10 mouse cellular contexts compared by ENCODE assay signal in the genomic region with DNA sequence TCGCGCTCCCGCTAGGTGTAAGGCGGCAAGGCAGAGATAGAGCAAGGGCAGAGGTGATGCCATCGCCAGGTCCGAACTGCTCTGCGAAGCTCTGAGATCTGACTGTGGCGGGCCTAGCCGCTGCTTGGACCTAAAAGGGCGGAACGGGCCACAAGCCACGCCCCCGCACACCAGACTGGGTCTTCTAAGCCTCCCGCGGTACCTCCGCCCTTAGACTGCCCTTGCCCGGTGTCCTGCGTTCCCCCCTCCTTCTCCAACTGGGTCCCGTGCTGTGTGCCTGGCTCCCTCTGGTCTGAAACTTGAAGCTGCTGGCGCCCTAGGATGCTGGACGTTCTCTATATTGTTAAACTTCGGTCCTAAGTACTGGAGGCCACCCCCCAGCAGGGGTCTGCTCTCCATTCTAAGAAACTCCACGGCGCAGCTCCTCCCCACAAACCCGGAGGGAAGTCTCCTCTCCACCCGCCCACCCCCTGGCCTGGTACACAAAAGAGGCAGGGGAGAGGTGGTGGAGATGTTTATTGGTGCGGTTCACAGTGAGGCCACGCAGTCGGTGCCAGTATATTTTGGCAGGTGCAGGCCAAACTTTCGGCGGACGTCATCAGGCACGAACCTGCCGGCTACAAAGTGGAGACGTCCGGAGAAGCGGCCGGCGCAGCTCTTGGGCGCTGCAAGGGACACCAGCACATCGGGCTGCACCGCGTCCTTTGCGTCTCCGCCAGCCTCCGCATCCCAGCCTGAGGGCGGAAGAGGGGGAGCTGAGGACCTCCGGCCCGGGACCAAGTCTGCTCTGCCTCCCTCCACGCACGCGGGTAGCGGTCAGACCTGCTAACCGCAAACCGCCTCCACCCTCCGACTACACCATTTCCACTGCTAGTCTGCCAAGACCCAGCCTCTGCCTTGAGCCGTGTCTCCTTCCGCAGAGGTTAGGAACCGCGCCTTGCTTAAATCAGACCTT. TPM values are rescaled to one million over a fixed set of nuclear protein-coding genes. Genes with fewer than 3 reads are reported as not detected.
DNase-seq lines count a peak whose midpoint lies in the region; ATAC-seq and TF ChIP-seq lines count a peak whose summit lies in the region.
"Had no signal": no experiment of that assay in that cellular context is flagged by ENCODE, and none has a peak within 500 bp of the region (broad histone marks: within the 10 kb centered on the region; RNA-seq: fewer than 3 reads in every experiment).

A gene (minus strand): TSS at position 399 of the 955 bp plus-strand sequence.

- H3K4me3 ChIP-seq in embryonic fibroblast, embryonic 13.5 days (ENCODE audit: insufficient read depth, low read length), result peak within 1 kb of the TSS; percentile 4; the same call in 1 of the 2 replicates
- H3K4me3 ChIP-seq in hindbrain, embryonic 12.5 days, result peak within 1 kb of the TSS; percentile 26
- peak within 1 kb of the TSS; percentile 38 for H3K4me3 ChIP-seq in limb, embryonic 15.5 days
- no peak within 1 kb of the TSS for H3K4me3 ChIP-seq in myocyte

- WGBS in hindbrain, embryonic 12.5 days, result under 1% methylated on average over 55 of the region's 60 CpGs
- WGBS in limb, embryonic 15.5 days, result under 1% methylated on average over 60 of the region's 60 CpGs

- 0 out of 2 replicates have a peak within 1 kb of the TSS, but pooled peaks have one; percentile 41 for H3K9ac ChIP-seq in hindbrain, embryonic 12.5 days
- no peak within 1 kb of the TSS for H3K9ac ChIP-seq in limb, embryonic 15.5 days

- H3K9me3 ChIP-seq in hindbrain, embryonic 12.5 days (replicated peaks), result no peaks in the 10 kb centered on the region
- no peaks in the 10 kb centered on the region for H3K9me3 ChIP-seq in limb, embryonic 15.5 days

- no peak for ATAC-seq in hindbrain, embryonic 12.5 days (ENCODE audit: low FRiP score)
- peak; percentile 11; the same call in 1 of the 2 replicates for ATAC-seq in limb, embryonic 15.5 days (ENCODE audit: insufficient number of reproducible peaks, low FRiP score, low TSS enrichment, low read depth)
- ATAC-seq: Patski had no signal

- no peaks in the 10 kb centered on the region for H3K79me2 ChIP-seq in myocyte (ENCODE audit: control insufficient read depth, insufficient read depth)

- TF ChIP-seq CTCF in embryonic fibroblast, embryonic 13.5 days (IDR thresholded peaks at IDR 0.05; ENCODE audit: borderline replicate concordance, insufficient read depth, low read length), result no peak

- H3ac ChIP-seq in myocyte (ENCODE audit: control insufficient read depth, insufficient read length), result no peak within 1 kb of the TSS

- H3K4me1 ChIP-seq in embryonic fibroblast, embryonic 13.5 days (ENCODE audit: control insufficient read depth, insufficient read depth, low read length), result no peaks in the 10 kb centered on the region
- peaks cover 40% of the 10 kb centered on the region for H3K4me1 ChIP-seq in hindbrain, embryonic 12.5 days
- peaks cover 53% of the 10 kb centered on the region for H3K4me1 ChIP-seq in limb, embryonic 15.5 days

- peak; percentile 95 for DNase-seq in heart, adult 11 months
- no peak for DNase-seq in heart, postnatal 25 days (ENCODE audit: low spot score)
- no peak for DNase-seq in right cerebral cortex, adult 2 months (ENCODE audit: low spot score in 2 of 2)
- no peak for DNase-seq in thymus, postnatal 36 days

- TF ChIP-seq POLR2A in embryonic fibroblast, embryonic 13.5 days (IDR thresholded peaks at IDR 0.05; ENCODE audit: low read depth, low read length), result no peak
- TF ChIP-seq POLR2A in myocyte (IDR thresholded peaks at IDR 0.05; ENCODE audit: insufficient read length, low read depth), result no peak

- intact Hi-C loops in heart, postnatal 25 days (cut with DNase I), result no loop called here

- H3K27ac ChIP-seq in embryonic fibroblast, embryonic 13.5 days (ENCODE audit: insufficient read depth, low read length), result no peak within 1 kb of the TSS
- H3K27ac ChIP-seq in hindbrain, embryonic 12.5 days, result no peak within 1 kb of the TSS
- H3K27ac ChIP-seq in limb, embryonic 15.5 days, result no peak within 1 kb of the TSS
- H3K27ac ChIP-seq: macrophage had no signal

- H3K4me2 ChIP-seq in hindbrain, embryonic 12.5 days (replicated peaks), result peak within 1 kb of the TSS; percentile 42
- peak within 1 kb of the TSS; percentile 59 for H3K4me2 ChIP-seq in limb, embryonic 15.5 days
- peak within 1 kb of the TSS; percentile 30 for H3K4me2 ChIP-seq in myocyte (ENCODE audit: low read depth)

- H3K36me3 ChIP-seq in hindbrain, embryonic 12.5 days, result no peaks in the 10 kb centered on the region
- H3K36me3 ChIP-seq in limb, embryonic 15.5 days, result 0 out of 2 replicates have a peak, but pooled peaks cover 4% of the 10 kb centered on the region
- no peaks in the 10 kb centered on the region for H3K36me3 ChIP-seq in myocyte (ENCODE audit: control insufficient read depth, insufficient read depth)

- peaks cover 88% of the 10 kb centered on the region for H3K27me3 ChIP-seq in hindbrain, embryonic 12.5 days
- peaks cover 92% of the 10 kb centered on the region for H3K27me3 ChIP-seq in limb, embryonic 15.5 days
- peaks cover 5% of the 10 kb centered on the region for H3K27me3 ChIP-seq in myocyte (ENCODE audit: control insufficient read depth, insufficient read depth, insufficient read length)

TF ChIP-seq in myocyte, 11 proteins besides CTCF, POLR2A, EP300 and RAD21:
- peak; percentile 45 for TF ChIP-seq POLR2AphosphoS2 (IDR thresholded peaks at IDR 0.05; ENCODE audit: insufficient read length, low read depth)
- TF ChIP-seq MAX (IDR thresholded peaks at IDR 0.05; ENCODE audit: low read depth), result no peak
- TF ChIP-seq USF1 (IDR thresholded peaks at IDR 0.05; ENCODE audit: low read depth), result no peak

RNA-seq across cellular contexts. Expression of the gene that starts here (rescaled TPM):
- 1 to 10 TPM; 2.8 to 2.9 TPM for total RNA-seq in heart, postnatal 25 days (2021)
- not detected in 2 replicates for polyA plus RNA-seq in embryonic fibroblast, embryonic 13.5 days (2011; ENCODE audit: insufficient read length, low read depth, missing spikeins)
- 1.2 and 1.5 TPM in 2 replicates for polyA plus RNA-seq in hindbrain, embryonic 12.5 days (2016; fragmentation: Nextera tagmentation; extraction: Ambion mirVana)
- 2.9 and 3.7 TPM in 2 replicates for polyA plus RNA-seq in limb, embryonic 15.5 days (2015; fragmentation: Nextera tagmentation; extraction: Ambion mirVana)
- 0.20 TPM for polyA plus RNA-seq in myocyte (2012; fragmentation: generic; extraction: Trizol)
- polyA plus RNA-seq: macrophage had no signal
